Mouse (Mus musculus): ENCODE data around the gene Zfp169. TPM values are rescaled to one million over a fixed set of nuclear protein-coding genes. Genes with fewer than 3 reads are reported as not detected.

Zfp169 gene
- polyA plus RNA-seq, 1 experiment, result 1.8 TPM

DNA sequence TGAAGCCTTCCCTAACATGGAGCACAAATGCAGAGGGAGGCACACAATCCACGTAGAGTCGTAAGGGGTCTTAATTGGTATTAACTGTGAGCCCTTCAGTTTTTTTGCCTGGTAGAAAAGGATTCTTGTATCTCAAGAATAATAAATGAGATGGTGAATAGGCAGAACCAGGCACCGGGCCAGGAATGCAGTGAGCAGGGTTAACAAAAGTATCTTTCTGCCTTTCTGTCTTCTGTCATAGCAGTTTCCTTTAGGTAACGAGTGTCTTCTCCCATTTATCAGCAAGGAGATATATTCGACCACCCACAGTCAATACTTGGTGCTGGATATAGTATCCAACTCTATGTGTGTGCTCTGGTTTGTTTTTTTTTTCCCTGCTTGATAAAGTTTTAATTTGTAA lies 40.3 kb upstream of the Zfp169 start:
- H3K79me2 ChIP-seq (ENCODE audit: control insufficient read depth, insufficient read depth), result no peaks in the 10 kb centered on the region

DNA sequence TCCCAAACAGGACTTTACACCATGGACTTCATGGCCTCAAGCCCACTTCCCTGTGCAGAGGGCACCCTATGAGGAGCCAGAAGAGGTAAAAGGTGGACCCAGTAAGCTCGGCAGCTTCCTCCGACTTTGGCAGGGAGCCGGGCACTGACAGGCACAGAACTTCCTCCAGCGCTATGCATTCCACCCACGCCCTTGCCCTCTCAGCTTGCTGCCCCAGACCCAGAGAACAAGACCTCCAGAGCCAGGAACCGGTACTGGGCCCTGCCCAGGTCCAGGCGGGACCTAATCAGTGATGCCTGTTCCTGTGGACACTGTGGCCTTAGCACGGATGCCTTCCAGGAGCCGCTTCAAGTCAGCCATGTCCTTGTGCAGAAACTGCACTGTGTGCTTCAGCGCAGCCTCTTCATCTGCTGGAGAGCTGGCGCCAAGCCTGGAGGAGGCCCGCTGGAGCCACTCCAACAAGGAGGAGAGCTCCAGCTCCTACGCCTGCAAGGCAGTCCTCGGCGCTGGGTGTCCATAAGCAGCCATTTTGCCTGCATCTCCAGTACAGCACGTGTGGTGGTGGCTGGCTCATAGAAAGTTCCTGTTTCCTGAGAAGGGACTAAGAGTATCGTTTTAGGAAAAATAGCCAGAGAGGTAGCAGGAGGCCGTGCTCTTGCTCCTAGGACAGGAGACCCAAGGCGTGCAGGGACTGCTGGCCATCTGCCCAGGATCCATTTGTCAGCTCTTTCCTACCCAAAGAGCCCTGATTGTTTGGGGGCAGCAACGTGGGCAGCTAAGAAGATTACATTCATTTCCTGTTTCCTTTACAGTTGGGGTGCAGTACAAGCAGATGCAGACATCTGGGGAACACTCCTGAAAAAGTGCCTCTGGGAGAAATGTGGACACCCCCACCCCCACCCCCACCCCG lies 39.2 kb upstream of the Zfp169 start:
- Histone ChIP-seq H3K36me3 (ENCODE audit: control insufficient read depth, insufficient read depth) (no peaks in the 10 kb centered on the region), H3K79me2 (ENCODE audit: control insufficient read depth, insufficient read depth) (no peaks in the 10 kb centered on the region), H3ac (ENCODE audit: control insufficient read depth, insufficient read length, low read depth) (peak overlapping the region; percentile 33), H3K27me3 (ENCODE audit: control insufficient read depth, insufficient read depth, insufficient read length) (no peaks in the 10 kb centered on the region), H3K79me3 (ENCODE audit: low read depth) (no peaks in the 10 kb centered on the region), H3K4me3 (ENCODE audit: insufficient read depth, poor library complexity, severe bottlenecking) (no peak overlapping the region)
- TF ChIP-seq FOSL1 (IDR thresholded peaks at IDR 0.05; ENCODE audit: insufficient read depth, low read length, poor library complexity, severe bottlenecking) (no peak), USF1 (IDR thresholded peaks at IDR 0.05; ENCODE audit: low read depth) (no peak), MYOD1 (IDR thresholded peaks at IDR 0.05; ENCODE audit: control insufficient read depth, insufficient read length, low read depth) (no peak), MAX (IDR thresholded peaks at IDR 0.05) (no peak), CEBPB (IDR thresholded peaks at IDR 0.05; ENCODE audit: low read depth) (no peak), MYOG (IDR thresholded peaks at IDR 0.05; ENCODE audit: control insufficient read depth, extremely low read depth, insufficient read length) (no peak), CTCF (IDR thresholded peaks at IDR 0.05; ENCODE audit: control insufficient read depth, insufficient read depth, insufficient read length) (no peak)

More for the DNA sequence above, 40.3 kb upstream of the Zfp169 start:
- Histone ChIP-seq H3K4me3 (ENCODE audit: insufficient read depth, poor library complexity, severe bottlenecking) (no peak overlapping the region), H3K79me3 (ENCODE audit: low read depth) (no peaks in the 10 kb centered on the region), H3ac (ENCODE audit: control insufficient read depth, insufficient read length, low read depth) (no peak overlapping the region), H3K36me3 (ENCODE audit: control insufficient read depth, insufficient read depth) (no peaks in the 10 kb centered on the region), H3K27me3 (ENCODE audit: control insufficient read depth, insufficient read depth, insufficient read length) (no peaks in the 10 kb centered on the region)
- TF ChIP-seq CTCF (IDR thresholded peaks at IDR 0.05; ENCODE audit: control insufficient read depth, insufficient read depth, insufficient read length) (no peak), USF1 (IDR thresholded peaks at IDR 0.05; ENCODE audit: low read depth) (no peak), CEBPB (IDR thresholded peaks at IDR 0.05; ENCODE audit: low read depth) (no peak), MYOG (IDR thresholded peaks at IDR 0.05; ENCODE audit: control insufficient read depth, extremely low read depth, insufficient read length) (no peak), MYOD1 (IDR thresholded peaks at IDR 0.05; ENCODE audit: control insufficient read depth, insufficient read length, low read depth) (no peak), MAX (IDR thresholded peaks at IDR 0.05) (no peak), FOSL1 (IDR thresholded peaks at IDR 0.05; ENCODE audit: insufficient read depth, low read length, poor library complexity, severe bottlenecking) (no peak)

DNA sequence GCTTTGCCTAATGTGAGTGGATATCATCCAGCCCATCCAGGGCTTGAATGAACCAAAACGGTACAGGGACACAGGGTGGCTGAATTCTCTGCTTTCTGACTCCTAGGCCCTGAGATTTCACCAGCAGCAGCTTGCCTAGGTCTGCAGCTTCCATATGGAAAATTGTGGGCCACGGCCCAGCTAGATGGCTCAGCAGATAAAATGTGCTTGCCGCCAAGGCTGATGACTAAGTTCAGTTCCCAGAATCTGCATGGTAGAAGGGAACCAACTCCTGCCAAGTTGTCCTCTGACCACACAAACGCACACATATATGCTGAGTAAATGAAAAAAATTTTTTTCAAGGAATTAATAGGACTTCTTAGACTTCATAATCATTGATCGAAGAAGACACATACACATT lies 35.0 kb upstream of the Zfp169 start:
- Histone ChIP-seq H3K36me3 (ENCODE audit: control insufficient read depth, insufficient read depth) (peaks cover 5% of the 10 kb centered on the region), H3K27me3 (ENCODE audit: control insufficient read depth, insufficient read depth, insufficient read length) (no peaks in the 10 kb centered on the region), H3K79me2 (ENCODE audit: control insufficient read depth, insufficient read depth) (peaks cover 23% of the 10 kb centered on the region), H3K4me3 (ENCODE audit: insufficient read depth, poor library complexity, severe bottlenecking) (no peak overlapping the region), H3ac (ENCODE audit: control insufficient read depth, insufficient read length, low read depth) (no peak overlapping the region), H3K79me3 (ENCODE audit: low read depth) (peaks cover 22% of the 10 kb centered on the region)
- TF ChIP-seq MYOD1 (IDR thresholded peaks at IDR 0.05; ENCODE audit: control insufficient read depth, insufficient read length, low read depth) (no peak), MAX (IDR thresholded peaks at IDR 0.05) (no peak), CTCF (IDR thresholded peaks at IDR 0.05; ENCODE audit: control insufficient read depth, insufficient read depth, insufficient read length) (no peak), USF1 (IDR thresholded peaks at IDR 0.05; ENCODE audit: low read depth) (no peak), FOSL1 (IDR thresholded peaks at IDR 0.05; ENCODE audit: insufficient read depth, low read length, poor library complexity, severe bottlenecking) (no peak), MYOG (IDR thresholded peaks at IDR 0.05; ENCODE audit: control insufficient read depth, extremely low read depth, insufficient read length) (no peak), CEBPB (IDR thresholded peaks at IDR 0.05; ENCODE audit: low read depth) (no peak)

DNA sequence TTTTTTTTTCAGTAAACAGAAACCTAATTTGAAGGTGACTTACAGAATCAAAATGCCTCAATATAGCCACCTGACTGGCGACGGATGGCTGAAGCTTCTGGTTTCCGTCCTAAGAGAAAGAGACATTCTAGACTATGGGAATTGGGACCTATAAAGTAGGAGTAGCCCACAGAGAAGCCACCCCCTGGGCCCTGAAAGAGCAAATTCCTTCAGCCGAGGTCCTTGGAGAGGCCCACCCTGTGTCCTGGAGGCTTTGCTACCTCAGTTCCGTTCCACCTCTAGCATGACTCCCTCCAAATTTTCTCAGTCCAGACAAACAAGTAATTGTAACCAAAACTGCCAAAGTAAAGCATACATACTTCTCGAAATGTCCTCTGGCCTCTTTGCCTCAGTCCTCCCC lies 34.4 kb upstream of the Zfp169 start:
- peaks cover 29% of the 10 kb centered on the region for H3K79me3 ChIP-seq (ENCODE audit: low read depth)
- no peak overlapping the region for H3K4me3 ChIP-seq (ENCODE audit: insufficient read depth, poor library complexity, severe bottlenecking)
- H3K27me3 ChIP-seq (ENCODE audit: control insufficient read depth, insufficient read depth, insufficient read length), result no peaks in the 10 kb centered on the region
- H3K36me3 ChIP-seq (ENCODE audit: control insufficient read depth, insufficient read depth), result peaks cover 7% of the 10 kb centered on the region
- no peak overlapping the region for H3ac ChIP-seq (ENCODE audit: control insufficient read depth, insufficient read length, low read depth)
- TF ChIP-seq CTCF (IDR thresholded peaks at IDR 0.05; ENCODE audit: control insufficient read depth, insufficient read depth, insufficient read length) (no peak), MYOG (IDR thresholded peaks at IDR 0.05; ENCODE audit: control insufficient read depth, extremely low read depth, insufficient read length) (no peak), FOSL1 (IDR thresholded peaks at IDR 0.05; ENCODE audit: insufficient read depth, low read length, poor library complexity, severe bottlenecking) (no peak), MAX (IDR thresholded peaks at IDR 0.05) (no peak), CEBPB (IDR thresholded peaks at IDR 0.05; ENCODE audit: low read depth) (no peak)
- peaks cover 30% of the 10 kb centered on the region for H3K79me2 ChIP-seq (ENCODE audit: control insufficient read depth, insufficient read depth)

DNA sequence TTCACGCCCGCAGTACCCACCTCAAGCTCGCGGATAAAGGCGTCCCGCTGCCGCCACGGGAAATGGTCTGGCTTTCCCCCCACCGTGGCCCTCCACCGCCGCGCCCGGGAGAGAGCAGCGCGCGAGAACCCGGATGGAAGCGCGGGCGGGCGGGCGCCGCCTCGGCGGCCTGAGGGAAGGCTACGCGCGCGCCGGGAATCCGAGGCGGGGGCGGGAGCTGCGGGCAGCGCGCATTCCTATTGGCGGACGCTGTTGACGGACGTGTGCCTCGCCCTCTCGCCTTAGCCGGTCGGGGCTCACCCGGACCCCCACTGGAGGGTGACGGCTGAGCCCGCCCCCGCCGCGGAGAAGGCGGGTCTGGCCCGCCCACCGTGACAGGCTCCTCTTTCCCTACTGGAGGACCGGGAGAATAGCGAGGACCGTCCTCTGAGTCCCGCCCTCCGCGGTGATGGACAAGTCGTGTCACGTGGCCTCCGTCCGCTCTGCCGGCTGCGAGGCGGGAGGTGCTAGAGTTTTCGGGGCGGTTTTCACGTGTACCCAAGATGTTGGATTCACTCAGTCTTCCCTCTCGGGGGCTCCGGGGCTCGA lies 33.2 kb upstream of the Zfp169 start:
- H3K79me3 ChIP-seq (ENCODE audit: low read depth), result peaks cover 41% of the 10 kb centered on the region

More for the DNA sequence above, 33.2 kb upstream of the Zfp169 start:
- H3K79me2 ChIP-seq (ENCODE audit: control insufficient read depth, insufficient read depth), result peaks cover 42% of the 10 kb centered on the region
- TF ChIP-seq CTCF (IDR thresholded peaks at IDR 0.05; ENCODE audit: control insufficient read depth, insufficient read depth, insufficient read length) (no peak), MYOD1 (IDR thresholded peaks at IDR 0.05; ENCODE audit: control insufficient read depth, insufficient read length, low read depth) (no peak), USF1 (IDR thresholded peaks at IDR 0.05; ENCODE audit: low read depth) (peak; percentile 97), MYOG (IDR thresholded peaks at IDR 0.05; ENCODE audit: control insufficient read depth, extremely low read depth, insufficient read length) (no peak), MAX (IDR thresholded peaks at IDR 0.05) (peak; percentile 87), FOSL1 (IDR thresholded peaks at IDR 0.05; ENCODE audit: insufficient read depth, low read length, poor library complexity, severe bottlenecking) (no peak), CEBPB (IDR thresholded peaks at IDR 0.05; ENCODE audit: low read depth) (no peak)
- peaks cover 14% of the 10 kb centered on the region for H3K36me3 ChIP-seq (ENCODE audit: control insufficient read depth, insufficient read depth)
- peak overlapping the region; percentile 90 for H3K4me3 ChIP-seq (ENCODE audit: insufficient read depth, poor library complexity, severe bottlenecking)
- H3ac ChIP-seq (ENCODE audit: control insufficient read depth, insufficient read length, low read depth), result peak overlapping the region; percentile 89
- H3K27me3 ChIP-seq (ENCODE audit: control insufficient read depth, insufficient read depth, insufficient read length), result no peaks in the 10 kb centered on the region
